Mouse (Mus musculus): ENCODE results near the gene Gm10401. TPM values are rescaled to one million over a fixed set of nuclear protein-coding genes. Genes with fewer than 3 reads are reported as not detected.

Gm10401 gene
- 43.4 and 51.0 TPM in 2 replicates for polyA plus RNA-seq (2015; fragmentation: Nextera tagmentation; extraction: Ambion mirVana)

DNA sequence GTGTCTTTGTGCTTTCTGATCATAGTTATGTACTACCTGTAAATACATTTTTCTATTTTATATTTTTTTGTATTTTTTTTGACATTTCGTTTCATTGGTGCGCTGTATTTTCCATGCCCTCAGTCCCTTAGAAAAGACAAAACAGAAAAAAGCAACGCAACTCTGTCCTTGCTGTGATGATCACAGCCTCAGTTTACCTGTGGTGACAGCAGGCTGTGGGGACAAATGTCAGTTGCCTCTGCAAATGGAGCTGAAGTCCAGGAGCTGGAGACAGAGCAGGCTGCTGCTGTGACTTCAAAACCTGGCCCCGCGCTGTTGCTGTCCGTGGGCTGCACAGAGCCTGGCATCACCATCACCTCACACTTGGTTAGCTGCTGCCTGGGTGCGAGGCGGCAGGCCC, at the start of gene Gm10401:
Gene Gm10401, minus strand, starts transcription at position 101 of the 400 bp plus-strand sequence.
- peaks cover 36% of the 10 kb centered on the region; the same call in 1 of the 2 replicates for H3K36me3 ChIP-seq (replicated peaks)
- no peaks in the 10 kb centered on the region for H3K4me1 ChIP-seq
- no peaks in the 10 kb centered on the region for H3K27me3 ChIP-seq (replicated peaks)
- H3K9ac ChIP-seq, result no peak within 1 kb of the TSS
- WGBS, result 91% methylated on average over 8 of the region's 8 CpGs
- no peak within 1 kb of the TSS for H3K27ac ChIP-seq
- no peak within 1 kb of the TSS for H3K4me3 ChIP-seq
- no peak for ATAC-seq (replicated peaks)
- no peak within 1 kb of the TSS for H3K4me2 ChIP-seq
- H3K9me3 ChIP-seq, result no peaks in the 10 kb centered on the region

- H3K9ac ChIP-seq, result no peak overlapping the region
- peaks cover 38% of the 10 kb centered on the region for H3K36me3 ChIP-seq (replicated peaks)
- H3K27me3 ChIP-seq (replicated peaks), result no peaks in the 10 kb centered on the region
- ATAC-seq (replicated peaks), result no peak
- 93% methylated on average over 3 of the region's 3 CpGs for WGBS
- H3K9me3 ChIP-seq, result no peaks in the 10 kb centered on the region
- no peak overlapping the region for H3K4me3 ChIP-seq
- H3K4me1 ChIP-seq, result no peaks in the 10 kb centered on the region
- H3K27ac ChIP-seq, result no peak overlapping the region
- H3K4me2 ChIP-seq, result no peak overlapping the region
Measured at GRCm38 (mm10) chr5:115147388-115147787, 49.3 kb upstream of the Gm10401 start.

GRCm38 (mm10) chr5:115146747-115147130, 48.6 kb upstream of the Gm10401 start:
- Histone ChIP-seq H3K9ac (no peak overlapping the region), H3K9me3 (no peaks in the 10 kb centered on the region), H3K27ac (no peak overlapping the region), H3K36me3 (replicated peaks) (peaks cover 38% of the 10 kb centered on the region), H3K27me3 (replicated peaks) (no peaks in the 10 kb centered on the region), H3K4me2 (no peak overlapping the region), H3K4me3 (no peak overlapping the region), H3K4me1 (no peaks in the 10 kb centered on the region)
- ATAC-seq (replicated peaks), result no peak

- peaks cover 38% of the 10 kb centered on the region for H3K36me3 ChIP-seq (replicated peaks)
- WGBS, result 93% methylated on average over 6 of the region's 6 CpGs
- H3K4me3 ChIP-seq, result no peak overlapping the region
Measured at GRCm38 (mm10) chr5:115145976-115146746, 48.1 kb upstream of the Gm10401 start.

DNA sequence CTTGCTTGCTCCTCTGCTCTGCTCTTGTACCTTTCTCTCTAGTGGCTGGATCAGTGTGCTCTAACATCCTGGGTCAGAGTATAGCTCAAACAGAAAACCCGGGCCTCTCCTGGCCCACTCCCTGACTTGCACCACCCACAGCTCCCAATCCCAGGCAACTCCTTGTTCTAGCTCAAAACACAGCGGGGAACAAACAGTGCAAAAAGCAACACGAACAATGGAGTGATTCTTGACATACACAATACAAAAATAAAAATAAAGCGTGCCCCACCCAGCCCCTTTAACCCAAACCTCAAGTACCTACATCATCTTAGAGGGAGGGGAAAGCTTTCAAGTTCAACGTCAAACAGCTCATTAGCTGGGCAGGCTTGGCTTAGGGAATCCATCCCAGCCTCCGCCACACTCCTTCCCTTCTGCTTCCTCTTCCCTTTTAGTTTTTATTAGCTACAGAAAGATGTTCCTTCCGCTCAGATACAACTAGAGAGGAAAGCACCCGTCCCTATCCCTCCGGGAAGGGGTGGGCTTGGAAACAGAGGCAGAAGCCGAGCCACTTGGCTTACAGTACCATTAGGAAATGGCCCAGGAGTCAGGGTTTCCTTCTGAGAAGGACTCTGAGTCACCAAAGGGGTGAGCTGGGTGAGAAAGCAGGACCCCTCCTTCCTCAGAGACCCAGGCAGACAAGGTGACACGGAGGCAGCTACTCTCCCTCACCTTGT, 47.3 kb upstream of the Gm10401 start:
- 82% methylated on average over 11 of the region's 11 CpGs for WGBS
- H3K36me3 ChIP-seq (replicated peaks), result peaks cover 36% of the 10 kb centered on the region

More at GRCm38 (mm10) chr5:115145976-115146746, 48.1 kb upstream of the Gm10401 start:
- no peak for ATAC-seq (replicated peaks)
- H3K27ac ChIP-seq, result no peak overlapping the region
- no peak overlapping the region for H3K9ac ChIP-seq
- no peak overlapping the region for H3K4me2 ChIP-seq
- no peaks in the 10 kb centered on the region for H3K27me3 ChIP-seq (replicated peaks)
- no peaks in the 10 kb centered on the region for H3K9me3 ChIP-seq
- H3K4me1 ChIP-seq, result no peaks in the 10 kb centered on the region

DNA sequence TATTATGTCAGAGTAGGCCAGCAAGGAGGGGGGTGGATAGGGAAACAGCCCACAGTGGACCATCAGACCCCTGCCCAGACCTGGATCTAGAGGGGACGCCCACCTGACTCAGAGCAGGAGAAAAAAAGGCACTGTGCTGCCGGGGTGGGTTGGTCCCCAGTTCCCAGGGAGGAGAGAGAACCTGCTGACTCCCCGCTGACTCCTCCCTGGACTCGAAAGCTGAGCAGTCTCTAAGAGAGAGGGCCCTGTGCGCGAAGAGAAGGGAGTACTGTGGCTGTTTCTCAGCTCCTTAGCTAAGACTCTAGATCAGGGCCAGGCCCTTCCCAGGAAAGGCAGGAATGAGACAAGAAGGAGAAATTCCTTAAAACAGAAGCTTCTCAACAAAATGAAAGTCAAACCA, 46.4 kb upstream of the Gm10401 start:
- no peak overlapping the region for H3K4me3 ChIP-seq
- WGBS, result 74% methylated on average over 6 of the region's 6 CpGs
- H3K4me1 ChIP-seq, result no peaks in the 10 kb centered on the region
- no peak overlapping the region for H3K27ac ChIP-seq
- peaks cover 27% of the 10 kb centered on the region for H3K36me3 ChIP-seq (replicated peaks)
- no peaks in the 10 kb centered on the region for H3K9me3 ChIP-seq
- H3K27me3 ChIP-seq (replicated peaks), result no peaks in the 10 kb centered on the region
- no peak overlapping the region for H3K4me2 ChIP-seq
- no peak overlapping the region for H3K9ac ChIP-seq
- ATAC-seq (replicated peaks), result no peak

More for the DNA sequence above, 47.3 kb upstream of the Gm10401 start:
- ATAC-seq (replicated peaks), result no peak
- no peaks in the 10 kb centered on the region for H3K9me3 ChIP-seq
- H3K4me2 ChIP-seq, result no peak overlapping the region
- H3K9ac ChIP-seq, result no peak overlapping the region
- no peaks in the 10 kb centered on the region for H3K4me1 ChIP-seq
- H3K4me3 ChIP-seq, result no peak overlapping the region
- H3K27ac ChIP-seq, result no peak overlapping the region
- no peaks in the 10 kb centered on the region for H3K27me3 ChIP-seq (replicated peaks)

- no peak overlapping the region for H3K9ac ChIP-seq
Measured at GRCm38 (mm10) chr5:115143552-115143951, 45.5 kb upstream of the Gm10401 start.

DNA sequence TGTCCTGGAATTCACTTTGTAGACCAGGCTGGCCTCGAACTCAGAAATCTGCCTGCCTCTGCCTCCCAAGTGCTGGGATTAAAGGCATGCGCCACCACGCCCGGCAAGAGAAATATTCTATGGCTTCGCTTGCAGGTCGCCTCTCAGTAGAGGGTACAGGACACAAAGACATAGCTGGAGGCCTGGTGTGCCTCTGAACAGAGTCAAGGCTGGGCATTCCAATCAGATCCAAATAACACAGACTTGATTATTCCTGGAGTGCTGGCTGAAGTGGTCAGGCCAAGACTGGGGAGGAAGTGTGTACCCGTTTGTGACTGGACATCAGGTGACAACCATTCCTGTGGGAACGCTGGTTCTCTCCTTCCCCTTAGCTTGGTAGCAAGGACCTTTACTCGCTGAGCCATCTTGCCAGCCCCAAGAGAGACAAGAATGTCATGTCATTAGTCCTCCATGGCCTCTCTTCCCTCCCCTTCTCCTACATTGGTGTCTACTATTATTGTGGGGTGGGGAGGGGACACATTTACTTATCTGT, 44.1 kb upstream of the Gm10401 start:
- no peak overlapping the region for H3K27ac ChIP-seq
- H3K4me1 ChIP-seq, result no peaks in the 10 kb centered on the region
- 89% methylated on average over 9 of the region's 9 CpGs for WGBS
- H3K36me3 ChIP-seq (replicated peaks), result peaks cover 14% of the 10 kb centered on the region; the same call in 1 of the 2 replicates
- H3K27me3 ChIP-seq (replicated peaks), result no peaks in the 10 kb centered on the region
- H3K4me3 ChIP-seq, result no peak overlapping the region
- no peak for ATAC-seq (replicated peaks)
- H3K9ac ChIP-seq, result no peak overlapping the region
- no peaks in the 10 kb centered on the region for H3K9me3 ChIP-seq
- H3K4me2 ChIP-seq, result no peak overlapping the region

More at GRCm38 (mm10) chr5:115143552-115143951, 45.5 kb upstream of the Gm10401 start:
- H3K4me3 ChIP-seq, result no peak overlapping the region
- 70% methylated on average over 10 of the region's 10 CpGs for WGBS
- no peak for ATAC-seq (replicated peaks)
- peaks cover 23% of the 10 kb centered on the region; the same call in 1 of the 2 replicates for H3K36me3 ChIP-seq (replicated peaks)
- no peaks in the 10 kb centered on the region for H3K27me3 ChIP-seq (replicated peaks)
- H3K27ac ChIP-seq, result no peak overlapping the region
- H3K9me3 ChIP-seq, result no peaks in the 10 kb centered on the region
- H3K4me1 ChIP-seq, result no peaks in the 10 kb centered on the region
- H3K4me2 ChIP-seq, result no peak overlapping the region

DNA sequence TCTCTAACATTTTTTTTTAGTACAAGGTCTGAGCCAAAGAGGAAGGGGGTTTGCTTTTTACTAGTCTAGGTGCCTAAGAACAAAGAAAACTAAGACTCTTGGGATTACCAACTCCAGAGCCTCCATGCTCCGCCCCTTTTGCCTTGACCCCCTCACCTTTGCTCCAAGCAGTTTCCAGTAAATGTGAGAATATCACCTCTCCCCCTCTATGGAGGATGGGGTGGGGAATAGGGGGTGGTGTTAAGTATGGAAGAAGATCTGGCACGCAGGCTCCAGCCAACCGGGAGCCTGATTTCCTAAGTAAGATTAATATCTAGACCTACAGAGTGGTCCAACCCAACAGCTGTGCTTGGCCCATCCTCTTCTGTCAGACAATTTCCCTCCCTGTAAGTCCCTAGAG, 42.6 kb upstream of the Gm10401 start:
- Histone ChIP-seq H3K27ac (no peak overlapping the region), H3K9ac (no peak overlapping the region), H3K4me3 (no peak overlapping the region), H3K4me2 (no peak overlapping the region), H3K27me3 (replicated peaks) (no peaks in the 10 kb centered on the region), H3K36me3 (replicated peaks) (0 out of 2 replicates have a peak, but pooled peaks cover 2% of the 10 kb centered on the region), H3K4me1 (no peaks in the 10 kb centered on the region), H3K9me3 (no peaks in the 10 kb centered on the region)
- ATAC-seq (replicated peaks), result no peak
- 81% methylated on average over 3 of the region's 3 CpGs for WGBS

GRCm38 (mm10) chr5:115139124-115139523, 41.0 kb upstream of the Gm10401 start:
- no peak for ATAC-seq (replicated peaks)
- no peak overlapping the region for H3K27ac ChIP-seq
- H3K4me1 ChIP-seq, result peaks cover 1% of the 10 kb centered on the region
- no peak overlapping the region for H3K9ac ChIP-seq
- H3K4me3 ChIP-seq, result no peak overlapping the region
- H3K27me3 ChIP-seq (replicated peaks), result no peaks in the 10 kb centered on the region
- H3K36me3 ChIP-seq (replicated peaks), result no peaks in the 10 kb centered on the region
- WGBS, result 84% methylated on average over 4 of the region's 4 CpGs
- no peaks in the 10 kb centered on the region for H3K9me3 ChIP-seq
- H3K4me2 ChIP-seq, result no peak overlapping the region

- Histone ChIP-seq H3K27me3 (replicated peaks) (no peaks in the 10 kb centered on the region), H3K4me1 (peaks cover 21% of the 10 kb centered on the region), H3K4me2 (peak within 1 kb of the TSS; percentile 92), H3K9me3 (no peaks in the 10 kb centered on the region), H3K9ac (peak within 1 kb of the TSS; percentile 90), H3K36me3 (replicated peaks) (no peaks in the 10 kb centered on the region; the same call in 1 of the 2 replicates), H3K4me3 (peak within 1 kb of the TSS; percentile 93), H3K27ac (peak within 1 kb of the TSS; percentile 68)
- under 1% methylated on average over 70 of the region's 81 CpGs for WGBS
- ATAC-seq (replicated peaks), result peak; percentile 94
Measured at GRCm38 (mm10) chr5:115134234-115135165, 36.4 kb upstream of the Gm10401 start, which contains the start of gene Unc119b. Unc119b (minus strand) TSS chr5:115134975.
